Mouse (Mus musculus) ES-Bruce4 (cell line): ENCODE data around the gene Nomo1. TPM values are rescaled to one million over a fixed set of nuclear protein-coding genes. Genes with fewer than 3 reads are reported as not detected.
A peak's percentile ranks its signal among the peaks of the same experiment; 100 is the strongest.

Experiments used
- H3K27ac ChIP-seq: 2 replicates; pipeline ENCODE4 v1.5.1; 2012; ENCODE audit warnings: low read length, inconsistent platforms; ENCODE audit not compliant: insufficient read depth
- H3K27me3 ChIP-seq: 2 replicates; pipeline ENCODE4 v1.6.1; 2012; ENCODE audit warnings: mild to moderate bottlenecking, low read length, inconsistent platforms; ENCODE audit not compliant: control insufficient read depth, poor library complexity, insufficient read depth, severe bottlenecking
- H3K36me3 ChIP-seq: 2 replicates; pipeline ENCODE4 v1.6.1; 2012; ENCODE audit warnings: inconsistent platforms, mild to moderate bottlenecking, low read length, moderate library complexity; ENCODE audit not compliant: control insufficient read depth, poor library complexity, insufficient read depth, severe bottlenecking
- H3K4me1 ChIP-seq: one replicate; pipeline ENCODE4 v1.8.1; 2011; ENCODE audit warnings: low read length; ENCODE audit not compliant: control insufficient read depth, insufficient read depth
- H3K4me3 ChIP-seq: 2 replicates; pipeline ENCODE4 v1.5.1; 2011; ENCODE audit warnings: low read depth, mild to moderate bottlenecking, low read length
- H3K9ac ChIP-seq: 2 replicates; pipeline ENCODE4 v1.6.1; 2012; ENCODE audit warnings: low read depth, mild to moderate bottlenecking, inconsistent platforms; ENCODE audit not compliant: poor library complexity, severe bottlenecking
- H3K9me3 ChIP-seq: replicated peaks from 2 replicates; pipeline ENCODE4 v1.6.1; 2012; ENCODE audit warnings: mild to moderate bottlenecking, low read length, inconsistent platforms; ENCODE audit not compliant: control insufficient read depth, poor library complexity, insufficient read depth, severe bottlenecking
- CTCF ChIP-seq: IDR thresholded peaks from one replicate; pipeline ENCODE4 v1.8.1; 2011; ENCODE audit warnings: low read depth, low read length
- EP300 ChIP-seq: IDR thresholded peaks from 2 replicates; pipeline ENCODE4 v1.6.1; 2011; ENCODE audit warnings: low read depth, low read length; ENCODE audit not compliant: insufficient read depth
- POLR2A ChIP-seq: IDR thresholded peaks from one replicate; pipeline ENCODE4 v1.8.1; 2011; ENCODE audit warnings: low read length; ENCODE audit not compliant: insufficient read depth
- polyA plus RNA-seq: library from polyadenylated mRNA; stranded (reverse); fragments of >200 nt; gene quantifications from 2 replicates; pipeline ENCODE4 v1.2.4, GENCODE M21; 2011; ENCODE audit warnings: low read depth; ENCODE audit not compliant: missing spikeins, insufficient read depth, insufficient read length

Gene Nomo1
- polyA plus RNA-seq, 1 experiment: 134 TPM

DNA sequence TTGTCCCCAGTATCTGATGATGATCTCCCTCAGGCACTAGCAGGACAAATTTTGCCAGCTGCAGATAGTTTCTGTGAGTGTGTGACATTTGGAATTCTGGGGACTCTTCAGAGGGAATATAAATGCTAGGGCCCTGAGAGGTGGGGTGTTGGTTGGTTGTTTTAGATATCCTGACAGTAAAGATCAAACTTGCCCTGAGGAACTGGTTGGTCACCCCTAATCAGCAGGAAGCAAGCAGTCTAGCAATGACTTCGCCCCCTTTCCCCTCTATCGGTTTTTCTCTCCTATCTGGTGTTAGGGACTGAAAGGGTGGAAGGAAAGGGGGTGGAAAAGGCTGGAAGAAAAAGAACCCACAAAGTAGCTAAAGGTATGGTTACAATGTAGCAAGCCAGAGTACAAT is 2.0 kb downstream of the Nomo1 start:
- no peak overlapping the region for H3K4me3 ChIP-seq
- H3K36me3 ChIP-seq: peaks cover 26% of the 10 kb centered on the region
- peaks cover 2% of the 10 kb centered on the region for H3K4me1 ChIP-seq
- no peaks in the 10 kb centered on the region for H3K9me3 ChIP-seq
- H3K27me3 ChIP-seq: no peaks in the 10 kb centered on the region
- TF ChIP-seq POLR2A (no peak), EP300 (no peak)
- 0 out of 2 replicates have a peak overlapping the region, but pooled peaks have one; percentile 10 for H3K27ac ChIP-seq
- H3K9ac ChIP-seq: no peak overlapping the region

DNA sequence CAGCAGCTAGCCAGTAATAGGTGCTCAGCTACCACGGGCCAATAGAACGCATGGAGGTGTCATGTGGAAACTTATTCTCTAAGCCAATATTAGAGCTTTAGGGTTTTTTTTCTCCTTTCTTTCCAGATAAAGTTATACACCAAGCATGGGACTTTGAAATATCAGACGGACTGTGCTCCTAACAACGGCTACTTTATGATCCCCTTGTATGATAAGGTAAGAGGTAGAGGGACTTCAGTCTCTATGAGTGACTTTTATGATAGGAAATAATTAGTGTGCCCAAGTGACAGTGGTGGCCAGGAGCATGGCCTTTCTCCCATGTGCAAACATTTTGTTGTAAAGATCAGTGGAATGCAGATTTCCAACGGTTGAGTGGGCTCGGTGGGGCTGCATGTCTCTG is 3.9 kb downstream of the Nomo1 start:
- Histone ChIP-seq H3K4me1 (peaks cover 2% of the 10 kb centered on the region), H3K27ac (no peak overlapping the region), H3K9ac (no peak overlapping the region), H3K9me3 (no peaks in the 10 kb centered on the region), H3K4me3 (no peak overlapping the region), H3K36me3 (peaks cover 33% of the 10 kb centered on the region), H3K27me3 (no peaks in the 10 kb centered on the region)
- TF ChIP-seq EP300 (no peak), POLR2A (no peak), CTCF (no peak)

DNA sequence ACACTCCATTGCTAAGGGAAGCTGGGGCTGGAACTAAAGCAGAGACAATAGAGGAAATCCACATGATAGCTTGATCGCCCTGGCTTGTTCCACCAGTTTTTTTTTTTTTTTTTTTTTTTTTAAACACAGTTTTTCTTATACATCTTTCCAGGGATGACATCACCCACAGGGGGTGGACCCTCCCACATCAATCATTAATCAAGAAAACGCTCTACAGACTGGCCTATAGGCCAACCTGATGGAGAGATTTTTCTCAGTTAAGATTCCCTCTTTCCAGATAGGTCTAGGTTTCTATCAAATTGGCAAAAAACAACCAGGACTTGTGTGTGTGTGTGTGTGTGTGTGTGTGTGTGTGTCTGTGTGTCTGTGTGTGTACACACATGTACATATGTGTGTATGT is 6.4 kb downstream of the Nomo1 start:
- TF ChIP-seq POLR2A: no peak
- no peak for TF ChIP-seq CTCF
- no peak for TF ChIP-seq EP300
- H3K4me1 ChIP-seq: no peaks in the 10 kb centered on the region
- H3K9ac ChIP-seq: no peak overlapping the region
- H3K27me3 ChIP-seq: no peaks in the 10 kb centered on the region
- no peak overlapping the region for H3K27ac ChIP-seq
- no peaks in the 10 kb centered on the region for H3K9me3 ChIP-seq
- peaks cover 55% of the 10 kb centered on the region for H3K36me3 ChIP-seq
- no peak overlapping the region for H3K4me3 ChIP-seq

DNA sequence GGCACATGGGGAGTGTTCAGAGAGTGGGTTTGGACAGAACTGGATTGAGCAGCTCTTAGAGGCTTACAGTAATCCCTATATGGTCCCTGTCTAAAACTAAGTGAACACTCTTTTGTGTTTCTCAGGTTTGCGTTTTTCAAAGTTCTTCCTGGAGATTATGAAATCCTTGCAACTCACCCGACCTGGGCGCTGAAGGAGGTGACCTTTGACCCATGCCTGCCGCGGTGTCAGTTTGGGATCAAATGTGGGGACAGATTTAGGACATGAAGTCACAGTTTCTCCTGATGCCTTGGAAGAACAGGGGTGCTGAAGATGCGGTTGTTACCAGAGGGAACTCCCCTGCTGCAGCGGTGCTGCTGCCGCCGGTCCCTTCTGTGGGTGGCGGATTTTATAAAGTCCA is 10.6 kb downstream of the Nomo1 start:
- no peaks in the 10 kb centered on the region for H3K4me1 ChIP-seq
- no peak overlapping the region for H3K27ac ChIP-seq
- H3K9ac ChIP-seq: no peak overlapping the region
- H3K4me3 ChIP-seq: no peak overlapping the region
- H3K9me3 ChIP-seq: no peaks in the 10 kb centered on the region
- H3K36me3 ChIP-seq: peaks cover 61% of the 10 kb centered on the region
- TF ChIP-seq EP300 (no peak), POLR2A (no peak)
- H3K27me3 ChIP-seq: no peaks in the 10 kb centered on the region

DNA sequence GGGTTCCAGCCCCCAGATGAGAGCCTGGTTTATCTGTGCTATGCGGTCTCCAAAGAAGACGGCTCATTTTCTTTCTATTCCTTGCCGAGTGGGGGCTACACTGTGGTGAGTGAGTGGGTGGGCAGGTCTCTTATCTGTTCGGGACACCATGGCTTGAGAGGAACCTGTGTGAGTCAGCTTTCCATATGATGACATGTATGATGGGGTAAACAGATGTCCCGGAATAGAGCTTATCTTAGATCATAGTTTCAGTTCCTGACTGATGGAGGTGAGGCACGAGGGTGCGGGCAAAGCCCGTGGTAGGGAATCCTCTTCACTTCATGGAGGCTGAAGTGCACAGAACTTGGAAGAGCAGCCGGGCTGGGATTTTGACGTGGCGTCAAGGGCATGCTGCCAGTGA is 12.4 kb downstream of the Nomo1 start:
- no peaks in the 10 kb centered on the region for H3K9me3 ChIP-seq
- no peak overlapping the region for H3K4me3 ChIP-seq
- TF ChIP-seq CTCF: no peak
- TF ChIP-seq POLR2A: no peak
- TF ChIP-seq EP300: no peak
- H3K4me1 ChIP-seq: no peaks in the 10 kb centered on the region
- peaks cover 62% of the 10 kb centered on the region for H3K36me3 ChIP-seq
- no peaks in the 10 kb centered on the region for H3K27me3 ChIP-seq
- no peak overlapping the region for H3K9ac ChIP-seq
- no peak overlapping the region for H3K27ac ChIP-seq

DNA sequence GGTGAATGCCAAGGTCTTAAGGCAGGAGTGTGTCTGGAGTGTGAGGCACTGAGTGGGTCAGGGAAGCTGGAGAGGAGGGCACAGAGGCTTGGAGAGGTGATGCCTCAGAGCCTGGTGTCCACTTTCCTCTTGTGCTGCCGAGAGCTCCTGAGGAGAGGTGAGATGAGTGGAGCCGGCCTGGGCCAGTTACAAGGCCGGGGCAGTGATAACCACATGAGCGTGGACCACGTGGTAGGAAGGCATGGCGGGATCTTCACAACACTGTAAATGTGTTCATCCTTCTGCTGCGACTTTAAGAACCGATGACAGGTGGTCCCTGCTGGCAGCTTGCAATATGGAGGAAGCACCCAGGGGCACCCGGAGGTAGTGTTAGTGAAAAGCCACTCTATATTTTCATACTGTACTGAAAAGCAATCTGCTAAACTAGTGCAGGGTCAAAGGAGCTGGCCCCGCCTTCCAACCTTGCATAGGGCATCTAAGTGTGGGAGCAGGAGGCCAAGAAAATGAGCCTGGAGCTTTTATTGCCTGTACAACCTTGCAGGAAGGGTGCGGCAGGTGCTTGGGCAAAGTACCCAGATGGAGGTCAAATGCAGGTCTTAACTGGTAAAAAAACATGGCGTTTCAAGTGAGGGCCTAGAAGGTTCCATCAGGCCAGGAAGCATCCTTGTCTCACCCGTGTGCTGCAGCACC is 14.5 kb downstream of the Nomo1 start:
- no peaks in the 10 kb centered on the region for H3K4me1 ChIP-seq
- no peak overlapping the region for H3K27ac ChIP-seq
- H3K4me3 ChIP-seq: no peak overlapping the region
- H3K9me3 ChIP-seq: no peaks in the 10 kb centered on the region
- no peak overlapping the region for H3K9ac ChIP-seq
- H3K27me3 ChIP-seq: no peaks in the 10 kb centered on the region
- peaks cover 61% of the 10 kb centered on the region for H3K36me3 ChIP-seq
- TF ChIP-seq EP300 (no peak), CTCF (no peak), POLR2A (no peak)
